8 mouse cellular contexts compared by ENCODE assay signal in genomic region chr15:86184851-86185688, GRCm38 (mm10). TPM values are rescaled to one million over a fixed set of nuclear protein-coding genes. Genes with fewer than 3 reads are reported as not detected.
DNase-seq lines count a peak whose midpoint lies in the region; ATAC-seq lines count a peak whose summit lies in the region.

No protein-coding gene starts in this region.

- peak overlapping the region; percentile 85 for H3K4me3 ChIP-seq in embryonic facial prominence, embryonic 12.5 days
- H3K4me3 ChIP-seq in heart, embryonic 15.5 days, result peak overlapping the region; percentile 76
- H3K4me3 ChIP-seq in megakaryocyte, embryonic 14.5 days (replicated peaks), result peak overlapping the region; percentile 97

- intact Hi-C loops in heart, postnatal 25 days (cut with DNase I), result loop anchor here (5.0 kb wide), 2 partner anchors 42 to 43 kb away; no protein-coding TSS in a partner anchor
- intact Hi-C loops in left cerebral cortex, postnatal 25 days (cut with DNase I), result no loop called here

- H3K36me3 ChIP-seq in embryonic facial prominence, embryonic 12.5 days, result no peaks in the 10 kb centered on the region
- H3K36me3 ChIP-seq in heart, embryonic 15.5 days, result no peaks in the 10 kb centered on the region
- H3K36me3 ChIP-seq in megakaryocyte, embryonic 14.5 days (replicated peaks; ENCODE audit: low read length), result peaks cover 54% of the 10 kb centered on the region
- 0 out of 2 replicates have a peak, but pooled peaks cover 2% of the 10 kb centered on the region for H3K36me3 ChIP-seq in splenic B cell, adult 2 months (ENCODE audit: control insufficient read depth, insufficient read depth, low read length, poor library complexity, severe bottlenecking)

- peak overlapping the region; percentile 94 for H3K9ac ChIP-seq in embryonic facial prominence, embryonic 12.5 days
- H3K9ac ChIP-seq in heart, embryonic 15.5 days, result peak overlapping the region; percentile 97

- no peaks in the 10 kb centered on the region for H3K9me3 ChIP-seq in embryonic facial prominence, embryonic 12.5 days
- H3K9me3 ChIP-seq in heart, embryonic 15.5 days (replicated peaks), result no peaks in the 10 kb centered on the region
- no peaks in the 10 kb centered on the region for H3K9me3 ChIP-seq in megakaryocyte, embryonic 14.5 days

- peak overlapping the region; percentile 81 for H3K4me2 ChIP-seq in embryonic facial prominence, embryonic 12.5 days (replicated peaks)
- H3K4me2 ChIP-seq in heart, embryonic 15.5 days, result peak overlapping the region; percentile 85

- H3K27ac ChIP-seq in embryonic facial prominence, embryonic 12.5 days, result peak overlapping the region; percentile 86
- H3K27ac ChIP-seq in heart, embryonic 15.5 days, result peak overlapping the region; percentile 97

- DNase-seq in heart, adult 11 months, result peak; percentile 98
- DNase-seq in heart, postnatal 25 days (ENCODE audit: low spot score), result no peak
- DNase-seq in T-cell, adult 2 months (ENCODE audit: low spot score), result peak; percentile 36
- peak; percentile 52 to 54 for DNase-seq in left cerebral cortex, postnatal 25 days (ENCODE audit: low spot score in 2 of 2)
- peak; percentile 52 for DNase-seq in splenic B cell, adult 2 months (ENCODE audit: low read depth, low spot score)

- peak; percentile 52; the same call in 1 of the 2 replicates for ATAC-seq in embryonic facial prominence, embryonic 12.5 days (ENCODE audit: insufficient number of reproducible peaks, insufficient read depth, low FRiP score, low TSS enrichment)
- peak; percentile 40 for ATAC-seq in heart, embryonic 15.5 days (replicated peaks; ENCODE audit: insufficient number of reproducible peaks, insufficient read depth, low FRiP score, low read depth)

- H3K27me3 ChIP-seq in embryonic facial prominence, embryonic 12.5 days, result no peaks in the 10 kb centered on the region
- no peaks in the 10 kb centered on the region for H3K27me3 ChIP-seq in heart, embryonic 15.5 days
- no peaks in the 10 kb centered on the region for H3K27me3 ChIP-seq in megakaryocyte, embryonic 14.5 days (replicated peaks)
- H3K27me3 ChIP-seq in splenic B cell, adult 2 months (ENCODE audit: control insufficient read depth, insufficient read depth, low read length, poor library complexity, severe bottlenecking), result no peaks in the 10 kb centered on the region

- peaks cover 38% of the 10 kb centered on the region for H3K4me1 ChIP-seq in embryonic facial prominence, embryonic 12.5 days
- H3K4me1 ChIP-seq in heart, embryonic 15.5 days (replicated peaks), result peaks cover 63% of the 10 kb centered on the region
- peaks cover 85% of the 10 kb centered on the region for H3K4me1 ChIP-seq in megakaryocyte, embryonic 14.5 days

- under 1% methylated on average over 70 of the region's 70 CpGs for WGBS in embryonic facial prominence, embryonic 12.5 days
- WGBS in heart, embryonic 15.5 days, result under 1% methylated on average over 66 of the region's 70 CpGs

RNA-seq across cellular contexts. Expression of gene Cerk, which starts 0.9 kb away (rescaled TPM):
- 10 to 100 TPM; 29.7 to 29.9 TPM for total RNA-seq in heart, postnatal 25 days (2021)
- polyA plus RNA-seq in embryonic facial prominence, embryonic 12.5 days (2016; fragmentation: Nextera tagmentation; extraction: Ambion mirVana), result 20.5 and 22.8 TPM in 2 replicates
- 13.2 and 17.9 TPM in 2 replicates for polyA plus RNA-seq in heart, embryonic 15.5 days (2015; fragmentation: Nextera tagmentation; extraction: Ambion mirVana)
- 10 to 100 TPM; 53.6 to 55.1 TPM for total RNA-seq in left cerebral cortex, postnatal 25 days (2021)
- polyA plus RNA-seq in megakaryocyte, embryonic 14.5 days (2012; ENCODE audit: insufficient read depth, low replicate concordance), result 52.5 and 70.1 TPM in 2 replicates

RNA-seq across cellular contexts. Expression of gene Tbc1d22a, which starts 29.2 kb away (rescaled TPM):
- 10 to 100 TPM; 21.2 to 21.7 TPM for total RNA-seq in heart, postnatal 25 days (2021)
- polyA plus RNA-seq in embryonic facial prominence, embryonic 12.5 days (2016; fragmentation: Nextera tagmentation; extraction: Ambion mirVana), result 11.7 and 13.0 TPM in 2 replicates
- 9.2 and 12.5 TPM in 2 replicates for polyA plus RNA-seq in heart, embryonic 15.5 days (2015; fragmentation: Nextera tagmentation; extraction: Ambion mirVana)
- 10 to 100 TPM; 28.8 to 31.6 TPM for total RNA-seq in left cerebral cortex, postnatal 25 days (2021)
- 14.3 and 16.7 TPM in 2 replicates for polyA plus RNA-seq in megakaryocyte, embryonic 14.5 days (2012; ENCODE audit: insufficient read depth, low replicate concordance)
